Mouse (Mus musculus) lung, postnatal 36 days (tissue): ENCODE results near the gene Ccdc8.
A peak's percentile ranks its signal among the peaks of the same experiment; 100 is the strongest.
"Not testable (repeated sequence)": the region's sequence is repeated elsewhere in the genome, so short reads cannot be mapped to it uniquely, and the experiment has no call there.

Source experiments
- DNase-seq: peaks from one replicate; pipeline ENCODE4 v3.0.0; 2022; ENCODE audit warnings: mixed read lengths

Ccdc8 gene

DNA sequence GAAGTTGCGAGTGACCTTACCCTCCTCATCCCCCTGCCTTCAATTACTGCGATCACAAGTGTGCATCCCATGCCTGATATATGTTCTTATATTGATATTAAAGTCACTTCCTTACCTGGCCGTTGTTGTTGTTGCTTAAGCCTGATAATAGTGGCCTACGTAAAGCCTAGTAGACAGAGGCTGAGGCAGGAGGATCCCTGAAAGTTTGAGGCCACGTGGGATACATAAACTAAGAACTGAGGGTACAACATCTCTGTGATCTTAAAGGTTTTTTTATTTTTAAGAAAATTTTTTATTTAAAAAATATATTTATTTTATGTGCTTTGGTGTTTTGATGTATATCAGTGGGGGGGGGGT is at the start of gene Ccdc8:
Gene Ccdc8, plus strand, starts transcription at position 258 of the 357 bp plus-strand sequence.
- no peak for DNase-seq

DNA sequence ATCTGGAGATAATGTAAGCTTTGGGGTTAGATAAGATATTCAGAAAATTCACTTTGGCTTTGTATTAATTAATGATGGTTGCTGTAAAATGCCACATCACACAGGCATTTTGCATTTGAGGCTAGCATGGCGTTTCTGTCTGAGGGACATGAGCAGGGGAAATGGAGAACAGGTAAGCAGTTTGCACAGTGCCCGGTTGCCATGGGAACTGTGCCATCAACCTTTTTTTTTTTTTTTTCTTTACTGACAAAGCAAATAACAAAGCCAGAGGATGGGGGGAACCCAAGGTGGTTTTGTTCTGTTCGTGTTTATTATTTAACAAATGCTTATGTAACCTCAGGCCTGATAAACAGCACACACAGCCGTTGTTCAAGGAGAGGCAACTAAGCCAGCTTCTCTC is 49.6 kb upstream of the Ccdc8 start:
- no peak for DNase-seq

DNA sequence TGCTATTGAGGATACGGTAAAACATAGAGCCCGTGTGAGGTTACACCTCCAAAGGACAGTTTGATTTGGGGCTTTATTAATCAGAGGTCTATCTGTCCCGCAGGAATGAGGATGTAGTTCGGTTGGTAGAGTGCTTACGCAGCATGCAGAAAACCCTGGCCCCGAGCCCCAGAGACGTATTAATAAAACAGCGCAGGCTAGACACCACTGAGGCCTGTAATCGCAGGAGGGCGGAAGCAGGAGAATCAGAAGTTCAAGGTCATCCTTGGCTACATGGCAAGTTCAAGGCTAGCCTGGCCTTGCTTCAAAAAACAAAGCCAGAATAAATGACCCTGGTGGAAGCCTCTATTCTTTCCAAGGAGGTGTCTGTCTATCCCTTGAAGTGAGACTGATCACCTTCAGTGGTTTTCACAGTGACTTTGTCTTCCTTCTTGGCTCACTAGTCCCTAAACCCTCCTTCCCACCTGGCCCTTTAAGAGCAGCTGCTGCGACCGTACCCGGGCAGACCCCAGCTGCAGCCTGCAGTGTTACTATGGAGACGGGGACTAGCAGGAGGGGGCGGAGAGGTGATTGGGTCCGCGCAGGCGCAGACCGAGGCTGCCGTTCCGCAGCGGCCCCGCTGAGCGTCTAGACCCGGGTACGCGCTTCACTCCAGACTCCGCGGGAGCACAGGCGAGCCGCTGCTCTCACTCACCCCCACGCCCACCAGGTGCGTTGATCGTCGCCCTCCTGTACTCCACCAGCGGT is 48.3 kb upstream of the Ccdc8 start, which contains the start of gene Pnmal2:
Gene Pnmal2, plus strand, starts transcription at position 622 of the 747 bp plus-strand sequence.
- DNase-seq: peak; percentile 62

DNA sequence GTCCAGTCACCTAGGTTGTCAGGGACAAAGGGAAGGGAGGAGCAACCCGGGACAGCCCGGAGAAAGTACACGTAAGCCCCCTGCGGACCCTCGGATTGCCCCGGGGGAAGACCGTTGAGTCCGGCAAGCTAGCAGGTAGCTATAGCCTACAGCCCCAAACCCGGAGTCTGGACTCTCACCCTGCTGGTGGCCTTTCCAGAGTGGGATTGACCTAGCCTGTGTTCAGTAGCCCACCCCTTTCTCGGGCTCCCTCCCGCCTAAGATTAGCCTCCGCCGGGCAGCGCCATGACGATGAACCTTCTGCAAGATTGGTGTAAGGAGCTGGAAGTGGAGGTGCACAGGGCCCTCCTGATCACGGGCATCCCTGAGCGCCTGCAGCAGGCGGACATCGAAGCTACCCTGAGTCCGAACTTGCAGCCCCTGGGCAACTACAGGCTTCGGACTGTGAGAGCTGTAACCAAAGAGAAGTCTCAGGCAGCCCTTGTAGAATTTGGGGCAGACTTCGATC is 47.6 kb upstream of the Ccdc8 start:
- DNase-seq: no peak

DNA sequence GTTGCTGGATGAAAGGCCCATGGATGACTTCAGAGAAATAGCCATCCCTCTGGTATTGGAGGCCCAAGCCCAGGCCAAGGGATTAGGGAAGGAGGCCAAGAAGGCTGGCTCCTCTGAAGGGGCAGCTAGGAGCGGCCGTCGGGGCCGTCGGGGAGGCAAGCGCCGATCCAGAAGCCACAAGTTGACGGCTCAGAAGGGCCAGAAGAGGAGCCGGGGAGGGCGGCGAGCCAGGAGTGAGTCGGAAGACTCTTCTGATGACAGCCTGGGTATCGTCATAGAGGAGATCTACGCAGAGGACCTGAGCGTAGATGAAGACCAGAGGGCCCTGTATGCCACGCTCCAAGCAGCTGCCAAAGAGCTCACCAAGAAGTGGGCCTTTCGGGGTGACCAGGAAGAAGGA is 47.1 kb upstream of the Ccdc8 start:
- DNase-seq: no peak

DNA sequence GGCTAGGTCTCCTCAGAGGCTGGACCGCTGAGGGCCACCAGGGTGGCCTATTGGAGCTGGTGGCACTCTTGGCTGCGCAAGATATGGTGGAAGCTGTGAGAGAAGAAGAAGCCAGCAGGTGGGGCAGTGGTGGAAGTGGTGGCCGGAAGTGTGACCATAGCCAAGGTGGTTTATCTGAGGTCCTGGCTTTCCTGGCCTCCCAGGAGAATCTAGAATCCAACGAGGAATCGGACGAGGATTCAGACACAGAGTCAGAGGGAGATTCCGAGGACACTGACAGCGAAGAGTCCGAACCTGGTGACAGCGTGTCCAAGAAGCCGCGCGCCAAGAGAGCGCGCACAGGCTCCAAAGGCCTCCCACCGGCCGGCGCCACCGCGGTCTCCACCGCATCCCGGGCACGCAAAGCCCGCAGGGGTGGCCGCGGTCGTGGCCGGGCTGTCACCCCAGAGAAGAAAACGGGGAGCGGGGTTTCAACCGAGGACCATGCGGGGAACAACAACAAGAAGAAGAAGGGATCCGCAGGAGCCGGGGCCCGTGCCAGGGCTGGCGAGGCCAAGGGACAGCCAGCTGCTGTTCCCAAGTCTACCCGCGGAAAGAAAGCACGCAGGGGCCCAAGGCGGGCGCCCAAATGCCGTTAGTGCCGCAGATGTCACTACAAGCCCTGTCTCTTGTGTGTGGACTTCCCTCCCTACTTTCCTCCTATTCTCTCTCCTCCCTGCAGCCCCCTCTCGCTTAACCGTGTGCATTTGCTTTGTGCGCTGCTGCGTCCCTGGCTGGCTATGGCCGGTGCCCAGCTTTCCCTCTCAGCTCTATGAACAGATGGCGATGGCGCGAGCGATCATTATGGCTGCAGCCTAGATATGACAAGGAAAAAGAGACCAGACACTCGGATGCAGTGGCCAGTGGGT is 45.8 kb upstream of the Ccdc8 start:
- no peak for DNase-seq

DNA sequence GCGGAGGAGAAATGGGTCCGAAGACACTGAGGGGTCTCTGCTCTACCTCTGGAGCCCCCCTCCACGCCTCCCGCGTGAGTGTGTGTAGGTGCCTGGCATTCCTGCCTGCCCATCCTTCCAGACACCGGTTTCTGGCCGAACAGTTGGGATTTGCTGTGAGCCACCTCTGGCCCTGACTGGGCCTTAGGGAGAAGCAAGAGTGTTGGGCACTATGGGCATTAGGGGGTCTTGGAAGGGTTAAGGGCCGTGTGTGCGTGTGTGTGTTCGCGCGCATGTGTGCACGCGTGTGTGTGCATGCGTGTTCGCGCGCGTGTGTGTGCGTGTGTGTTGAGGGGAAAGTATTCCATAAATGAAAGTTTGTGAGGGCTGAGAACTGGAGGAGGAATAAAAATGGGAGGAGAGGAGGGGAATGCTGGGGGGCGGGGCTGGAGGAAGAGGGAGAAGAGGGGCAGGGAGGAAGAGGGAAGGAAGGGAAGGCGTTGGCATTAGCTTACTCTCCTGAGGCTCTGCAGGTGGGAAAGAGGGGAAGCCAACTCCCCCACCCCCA is 45.1 kb upstream of the Ccdc8 start:
- no peak for DNase-seq

DNA sequence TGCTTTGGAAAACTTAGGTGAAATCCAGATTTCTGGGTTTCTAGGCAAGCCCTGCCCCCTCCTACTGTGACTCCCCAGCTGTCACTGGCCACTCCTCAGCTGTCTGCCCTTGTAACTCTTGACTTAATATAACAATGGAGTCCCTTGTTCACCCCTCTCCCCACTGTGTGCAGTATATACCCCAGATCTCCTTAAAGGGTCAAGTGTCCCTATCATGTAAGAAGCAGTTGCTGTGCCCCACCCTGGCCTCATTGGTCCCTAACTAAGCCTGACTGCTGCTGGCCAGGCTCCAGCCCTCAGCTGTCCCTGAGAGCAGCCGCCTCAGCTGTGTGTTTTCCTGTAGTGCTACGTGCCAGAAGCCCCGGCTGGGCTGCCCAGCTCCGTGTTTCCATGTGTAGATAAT is 44.5 kb upstream of the Ccdc8 start:
- peak; percentile 29 for DNase-seq

DNA sequence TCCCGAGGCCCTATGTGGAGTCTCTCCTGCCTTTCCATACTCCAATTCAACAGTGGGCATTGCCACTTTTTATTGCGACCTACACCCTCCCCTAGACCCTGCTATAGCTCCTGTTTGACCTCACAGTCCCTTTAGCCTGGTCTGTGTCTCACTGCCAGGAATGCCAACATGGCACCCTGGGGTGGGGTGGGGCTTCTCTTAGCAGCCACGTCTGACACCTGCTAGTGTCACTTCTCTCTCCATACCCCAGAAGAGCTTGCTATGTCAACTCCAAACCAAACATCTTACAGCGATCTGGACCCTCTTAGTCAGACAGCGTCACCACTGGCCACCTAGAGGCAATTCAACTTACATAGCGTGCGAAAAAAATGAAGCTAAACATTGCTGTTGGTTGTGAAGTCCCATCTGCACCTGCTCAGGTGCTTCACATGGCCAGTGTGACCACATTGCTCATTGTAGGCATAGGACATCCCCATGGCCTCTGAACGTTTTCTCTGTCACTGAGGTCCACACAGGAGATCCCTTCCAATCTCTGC is 43.5 kb upstream of the Ccdc8 start:
- DNase-seq: no peak

DNA sequence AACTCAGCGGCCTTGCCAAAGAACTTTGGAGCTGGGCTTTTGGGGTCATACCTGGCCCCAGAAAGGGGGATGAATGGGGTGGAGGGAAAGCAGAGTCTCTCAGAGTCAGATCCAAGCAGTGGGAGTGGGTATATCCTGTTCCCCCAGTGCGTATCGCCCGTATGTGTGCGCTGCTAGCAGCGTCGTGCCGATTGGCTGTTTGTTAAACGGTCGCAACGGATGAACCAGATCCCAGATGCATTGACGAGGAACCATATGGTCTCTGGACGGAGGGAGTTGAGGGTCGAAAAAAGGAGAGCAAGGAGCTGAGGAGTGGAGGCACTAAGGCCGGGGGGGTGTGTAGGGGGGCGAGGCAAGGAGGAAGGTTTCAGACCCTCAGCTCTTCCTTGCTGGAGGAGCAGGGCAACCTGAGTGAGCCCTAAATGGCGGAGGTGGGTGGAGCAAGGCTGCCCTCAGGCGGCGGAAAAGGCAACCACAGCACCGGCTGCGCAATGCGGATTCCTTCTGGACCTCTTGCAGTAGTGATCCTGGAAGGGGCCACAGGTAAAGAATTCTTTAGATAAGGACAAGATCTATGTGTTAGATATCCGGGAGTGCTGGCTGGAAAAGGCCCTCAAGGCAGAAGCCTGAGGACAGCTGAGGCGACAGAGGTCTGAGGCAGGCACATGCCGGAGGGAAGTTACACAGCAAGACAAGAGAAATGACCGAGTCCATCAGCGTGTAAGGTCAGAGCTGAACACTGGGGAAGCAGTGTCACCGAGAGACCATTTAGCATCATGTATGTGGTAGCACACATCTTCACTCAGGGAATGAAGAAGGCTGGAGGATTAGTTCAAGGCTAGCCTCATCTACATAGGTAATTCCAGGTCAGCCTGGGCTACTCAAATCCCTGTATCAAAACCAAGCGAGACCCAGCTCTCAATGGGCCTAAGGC is 42.3 kb upstream of the Ccdc8 start:
- peak; percentile 78 for DNase-seq

DNA sequence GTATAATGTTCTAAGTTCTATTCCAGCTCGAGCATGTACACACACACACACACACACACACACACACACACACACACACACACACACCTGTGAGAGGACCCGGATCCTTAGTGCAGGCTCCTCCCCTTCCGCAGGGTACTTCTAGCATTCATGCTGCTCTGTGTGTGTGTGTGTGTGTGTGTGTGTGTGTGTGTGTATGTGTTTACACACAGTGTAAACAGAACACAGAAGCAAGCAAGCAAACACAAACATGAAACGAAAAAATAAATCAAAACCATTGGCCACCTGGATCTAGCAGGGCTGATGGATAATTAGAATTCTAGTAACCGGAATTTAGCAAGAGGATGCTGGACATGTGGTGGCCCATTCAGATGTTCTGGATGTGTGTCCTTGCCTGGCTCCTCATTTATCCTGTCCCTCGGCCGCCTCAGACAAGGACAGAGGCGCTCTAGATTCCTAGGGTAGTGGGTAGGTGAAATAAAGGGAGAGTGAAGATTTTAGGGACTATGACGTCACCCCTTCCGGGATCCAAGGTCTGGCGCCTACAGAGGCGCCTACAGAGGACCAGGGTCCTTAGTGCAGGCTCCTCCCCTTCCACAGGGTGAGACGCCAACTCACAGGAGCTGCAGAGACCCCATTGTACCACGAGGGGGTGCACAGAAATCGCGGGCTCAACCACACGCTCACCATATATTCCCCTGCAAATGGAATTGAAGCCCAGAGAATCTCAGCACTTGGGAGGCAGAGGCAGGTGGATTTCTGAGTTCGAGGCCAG is 41.5 kb upstream of the Ccdc8 start:
- peak; percentile 84 for DNase-seq

DNA sequence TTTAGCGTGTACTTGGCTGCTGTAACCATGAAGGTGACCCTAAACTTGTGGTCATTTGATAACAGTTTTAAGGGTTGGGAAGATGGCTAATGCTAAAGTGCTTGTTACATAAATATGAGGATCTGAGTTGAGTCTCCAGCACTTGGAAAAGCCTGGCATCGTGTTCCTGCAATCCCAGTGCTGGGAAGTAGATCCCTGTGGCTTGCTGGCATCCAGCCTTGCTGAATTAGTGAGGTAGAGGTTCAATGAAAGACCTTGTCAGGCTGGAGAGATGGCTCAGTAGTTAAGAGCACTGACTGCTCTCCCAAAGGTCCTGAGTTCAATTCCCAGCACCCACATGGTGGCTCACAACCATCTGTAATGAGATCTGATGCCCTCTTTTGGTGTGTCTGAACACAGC is 38.7 kb upstream of the Ccdc8 start:
- not testable (repeated sequence) for DNase-seq

DNA sequence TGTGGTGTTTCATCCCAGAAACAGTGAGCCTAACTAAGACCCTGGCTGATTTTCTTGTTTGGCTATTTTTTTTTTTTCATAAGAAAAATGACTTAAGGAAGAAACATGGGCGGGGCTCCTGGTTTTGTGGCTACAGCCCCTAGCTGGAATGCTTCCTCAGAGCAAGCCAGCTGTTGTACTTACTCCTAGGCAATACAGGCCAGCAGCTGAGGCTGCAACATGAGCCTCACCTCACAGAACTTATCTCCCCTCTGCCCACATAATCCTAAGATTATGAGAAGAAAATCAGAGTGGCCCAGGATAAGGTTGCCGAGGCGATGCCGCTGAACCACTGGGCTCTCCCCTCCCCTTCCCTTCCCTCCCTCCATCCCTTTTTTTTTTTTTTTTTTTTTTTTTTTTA is 36.8 kb upstream of the Ccdc8 start:
- DNase-seq: no peak

DNA sequence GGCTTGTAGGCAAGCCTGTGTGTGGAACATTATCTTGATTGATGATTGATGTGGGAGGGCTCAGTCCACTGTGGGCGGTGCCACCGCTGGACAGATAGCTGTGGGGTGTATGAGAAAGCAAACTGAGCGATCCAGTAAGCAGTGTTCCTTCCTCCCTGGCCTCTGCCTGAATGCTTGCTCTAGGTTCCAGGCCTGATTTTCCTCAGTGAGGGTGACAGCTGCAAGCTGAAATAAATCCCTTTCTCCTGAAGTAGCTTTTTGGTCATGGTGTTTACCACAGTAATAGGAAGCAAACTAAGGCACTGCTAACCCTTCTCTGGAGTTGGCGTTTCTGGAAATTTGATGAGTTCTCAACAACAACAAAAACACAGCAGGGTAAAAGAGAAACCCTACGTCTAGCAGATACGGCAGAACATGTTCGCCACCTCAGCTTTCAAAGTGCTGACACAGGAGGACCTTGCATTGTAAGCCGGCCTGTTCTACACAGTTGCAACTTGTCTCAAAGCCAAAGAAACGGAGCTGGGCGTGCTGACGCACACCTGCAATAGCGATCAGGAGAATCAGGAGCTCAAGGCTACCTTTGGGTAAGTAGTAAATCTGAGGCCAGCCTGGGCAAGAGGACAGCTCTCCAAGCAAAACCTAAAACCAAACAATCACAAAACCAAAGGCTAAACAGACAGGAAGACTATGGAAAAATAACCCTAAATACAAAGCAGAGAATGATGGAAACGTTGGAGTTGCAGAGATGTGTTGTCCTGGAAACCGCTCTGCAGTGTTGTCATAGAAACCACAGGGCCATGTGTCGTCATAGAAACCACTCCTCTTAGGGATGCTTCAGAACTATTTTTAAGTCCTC is 35.9 kb upstream of the Ccdc8 start:
- DNase-seq: no peak

DNA sequence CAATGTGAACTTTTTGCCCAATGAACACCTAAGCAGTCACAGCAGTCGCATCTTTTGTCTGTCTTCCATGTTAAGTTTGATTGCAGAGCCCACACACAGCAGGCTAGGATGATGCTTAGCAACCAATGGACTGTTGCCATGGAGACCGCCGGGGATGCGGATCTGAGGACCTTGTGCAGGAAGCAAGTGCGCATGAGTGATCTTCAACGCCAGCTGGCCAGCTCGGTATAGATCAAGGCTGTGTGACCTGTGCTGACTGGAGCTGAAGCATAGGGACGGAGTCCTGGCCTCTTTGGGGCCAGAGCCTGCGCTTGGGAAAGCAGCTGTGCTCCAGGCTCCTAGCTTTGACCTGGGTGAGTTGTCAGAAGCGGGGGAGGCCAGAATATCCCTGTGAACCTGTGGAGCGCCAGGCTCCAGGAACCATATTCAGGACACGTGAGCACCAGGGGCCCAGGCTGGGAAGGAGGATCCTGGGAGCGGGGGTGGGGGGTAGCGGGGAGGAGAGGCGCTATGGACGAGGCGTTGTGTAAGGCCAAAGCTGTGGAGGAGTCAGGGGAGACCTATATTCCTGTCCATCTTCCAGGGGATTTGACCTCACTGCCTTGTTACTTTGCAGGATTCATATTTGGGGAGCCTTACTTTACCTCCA is 32.8 kb upstream of the Ccdc8 start, which contains the start of gene Pnmal1:
Gene Pnmal1, plus strand, starts transcription at position 141 of the 649 bp plus-strand sequence.
- no peak for DNase-seq

DNA sequence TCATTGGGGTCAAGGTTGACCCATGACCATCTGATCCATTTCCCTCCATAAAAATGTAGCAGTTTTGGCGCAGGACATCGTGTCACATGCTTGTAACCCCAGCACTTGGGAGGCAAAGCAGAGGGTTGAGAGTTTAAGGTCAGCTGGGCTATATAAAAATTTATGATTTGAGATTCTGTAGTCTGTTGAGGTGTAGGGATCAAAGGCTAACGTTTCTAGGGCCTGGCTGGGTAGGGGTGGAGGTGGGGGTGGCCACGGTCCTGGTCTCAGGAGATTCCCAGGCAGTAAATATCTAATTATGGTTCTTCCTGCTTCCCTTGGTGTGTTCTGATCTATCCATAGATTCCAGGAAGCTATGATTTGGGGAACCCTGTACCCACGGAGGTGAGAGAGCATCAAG is 30.8 kb upstream of the Ccdc8 start:
- DNase-seq: no peak

DNA sequence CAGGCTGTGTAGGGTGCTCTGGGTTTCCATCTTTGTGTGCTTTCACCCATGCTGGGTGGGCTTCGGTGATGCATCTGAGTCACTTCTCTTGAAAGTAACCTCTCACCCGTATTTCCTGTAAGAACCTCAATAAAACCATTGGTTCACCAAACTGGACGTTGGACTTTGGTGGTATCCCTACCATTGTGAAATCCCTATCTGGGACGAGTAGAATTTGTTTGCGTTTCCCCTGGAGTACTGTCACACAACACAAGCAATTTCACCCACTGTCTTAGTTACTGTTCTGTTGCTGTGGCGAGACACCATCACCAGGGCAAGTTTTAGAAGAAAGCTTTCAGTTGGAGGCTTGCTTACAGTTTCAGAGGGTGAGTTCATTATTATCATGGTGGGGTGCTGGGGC is 24.1 kb upstream of the Ccdc8 start:
- no peak for DNase-seq

DNA sequence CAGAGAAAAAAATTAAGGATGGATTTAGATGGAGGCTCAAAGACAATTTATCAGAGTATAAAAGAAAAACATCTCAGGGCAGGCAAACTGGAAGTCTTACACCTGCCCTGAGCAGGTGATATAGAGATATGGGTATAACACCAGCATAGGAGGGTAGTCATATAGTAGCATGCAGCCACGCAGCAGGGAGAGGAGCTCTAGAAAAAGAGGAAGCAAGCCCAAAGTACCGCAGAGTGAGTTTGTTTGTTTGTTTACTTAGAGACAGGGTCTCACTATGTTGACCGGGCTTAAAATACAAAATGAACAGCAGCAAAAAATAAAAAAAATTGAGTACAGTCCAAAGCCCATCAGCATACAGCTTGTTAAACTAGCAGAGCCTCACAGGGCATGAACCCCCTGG is 21.3 kb upstream of the Ccdc8 start:
- DNase-seq: no peak

DNA sequence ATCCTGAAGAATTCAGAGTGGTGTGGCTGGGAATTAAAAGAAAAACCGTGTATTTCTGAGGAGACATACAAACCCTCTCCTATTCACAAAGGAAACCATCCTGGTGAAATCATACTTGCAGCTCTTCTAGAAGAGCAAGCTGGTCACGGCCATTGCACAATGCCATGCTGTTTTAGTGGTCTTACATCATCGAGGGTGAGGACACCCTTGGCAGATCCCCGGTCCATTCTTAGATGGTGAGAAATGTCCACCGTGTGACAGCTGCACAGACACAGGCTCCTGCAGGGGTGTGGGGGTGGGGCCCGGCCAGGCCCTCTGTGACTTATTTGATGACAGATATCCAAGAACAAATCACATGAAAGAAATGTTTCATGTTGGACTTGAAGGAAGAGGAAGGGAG is 18.5 kb upstream of the Ccdc8 start:
- peak; percentile 74 for DNase-seq

DNA sequence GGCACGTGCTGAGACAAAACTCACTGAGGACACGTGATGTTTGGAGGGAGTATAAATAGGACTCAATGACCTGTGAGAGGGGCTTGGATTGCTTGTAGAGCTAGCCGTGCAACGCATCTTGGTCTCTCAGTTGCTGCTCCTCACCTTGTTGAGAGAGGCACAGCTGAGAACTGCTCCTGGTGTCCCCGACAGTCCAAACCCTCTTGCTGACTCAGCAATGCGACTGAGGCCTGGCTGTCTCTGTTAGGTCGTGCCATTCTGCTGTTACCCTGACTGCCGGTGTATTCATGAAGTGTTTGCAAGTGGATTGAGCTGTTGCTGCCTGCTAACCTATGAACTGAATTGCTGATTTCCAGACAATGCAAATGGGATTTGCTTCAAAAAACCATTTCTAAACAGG is 16.2 kb upstream of the Ccdc8 start:
- DNase-seq: no peak
